In genomic region chr2:153725291-153725690, GRCm38 (mm10) we compare ENCODE assay signal across 28 mouse cellular contexts. TPM values are rescaled to one million over a fixed set of nuclear protein-coding genes. Genes with fewer than 3 reads are reported as not detected.
"Had no signal": no experiment of that assay in that cellular context is flagged by ENCODE, and none has a peak within 500 bp of the region (broad histone marks: within the 10 kb centered on the region; RNA-seq: fewer than 3 reads in every experiment).

No protein-coding gene starts in this region.

- ATAC-seq: hindbrain, postnatal 0 days; intestine, embryonic 16.5 days had no signal

- DNase-seq: gastrocnemius, postnatal 14 days; gastrocnemius, postnatal 36 days; heart, adult 11 months; heart, adult 2 months; heart, postnatal 14 days; heart, postnatal 36 days; kidney, adult 11 months; kidney, adult 2 months; kidney, adult 9 months; kidney, postnatal 14 days; kidney, postnatal 36 days; layer of hippocampus, postnatal 36 days; left cerebral cortex, postnatal 4 days had no signal

- H3K4me3 ChIP-seq: heart, adult 2 months; heart, embryonic 13.5 days; heart, embryonic 15.5 days; hindbrain, embryonic 13.5 days; hindbrain, embryonic 15.5 days; kidney, embryonic 15.5 days; limb, embryonic 13.5 days had no signal

- H3K27me3 ChIP-seq: heart, embryonic 13.5 days; heart, embryonic 15.5 days; hindbrain, embryonic 13.5 days; hindbrain, embryonic 15.5 days; kidney, embryonic 15.5 days; limb, embryonic 13.5 days had no signal

- H3K4me2 ChIP-seq: heart, embryonic 11.5 days; heart, embryonic 13.5 days; heart, embryonic 15.5 days; hindbrain, embryonic 13.5 days; hindbrain, embryonic 15.5 days; kidney, embryonic 15.5 days; limb, embryonic 13.5 days had no signal

- H3K36me3 ChIP-seq: heart, embryonic 13.5 days; heart, embryonic 15.5 days; hindbrain, embryonic 13.5 days; hindbrain, embryonic 15.5 days; kidney, embryonic 15.5 days; limb, embryonic 13.5 days had no signal

- H3K9me3 ChIP-seq: hindbrain, embryonic 13.5 days; hindbrain, embryonic 15.5 days; kidney, embryonic 15.5 days; limb, embryonic 13.5 days had no signal

- H3K27ac ChIP-seq: heart, adult 2 months; heart, embryonic 13.5 days; heart, embryonic 15.5 days; hindbrain, embryonic 13.5 days; hindbrain, embryonic 15.5 days; hindbrain, postnatal 0 days; kidney, embryonic 15.5 days; kidney, postnatal 0 days; limb, embryonic 13.5 days had no signal

- H3K4me1 ChIP-seq: heart, embryonic 15.5 days; hindbrain, embryonic 13.5 days; hindbrain, embryonic 15.5 days; kidney, embryonic 15.5 days; limb, embryonic 13.5 days had no signal

- H3K9ac ChIP-seq: heart, embryonic 13.5 days; heart, embryonic 15.5 days; hindbrain, embryonic 13.5 days; hindbrain, embryonic 15.5 days; kidney, embryonic 15.5 days; limb, embryonic 13.5 days had no signal

RNA-seq across cellular contexts. Expression of gene Dnmt3c, which starts 28.8 kb away (rescaled TPM):
- polyA plus RNA-seq: gonadal fat pad, adult 2 months; heart, adult 2 months; heart, embryonic 11.5 days; heart, embryonic 13.5 days; heart, embryonic 15.5 days; hindbrain, embryonic 11.5 days; hindbrain, embryonic 13.5 days; hindbrain, postnatal 0 days; intestine, embryonic 16.5 days; kidney, adult 2 months; kidney, embryonic 15.5 days; kidney, postnatal 0 days; large intestine, adult 2 months; limb, embryonic 11.5 days; limb, embryonic 13.5 days had no signal

RNA-seq across cellular contexts. Expression of gene Efcab8, which starts 54.4 kb away (rescaled TPM):
- polyA plus RNA-seq: heart, embryonic 11.5 days; heart, embryonic 13.5 days; heart, embryonic 15.5 days; hindbrain, embryonic 11.5 days; hindbrain, embryonic 13.5 days; hindbrain, embryonic 15.5 days; intestine, embryonic 14.5 days; intestine, embryonic 16.5 days; kidney, embryonic 15.5 days; kidney, postnatal 0 days; limb, embryonic 11.5 days had no signal
